Mouse (Mus musculus): ENCODE results near the gene Cd8b1.

- TF ChIP-seq CTCF (IDR thresholded peaks at IDR 0.05; ENCODE audit: borderline replicate concordance, insufficient read depth, low read depth, low read length) = no peak
- no peak for TF ChIP-seq POLR2A (IDR thresholded peaks at IDR 0.05; ENCODE audit: borderline replicate concordance, insufficient read depth, low read length)
These were observed 48.0 kb upstream of the Cd8b1 start for GRCm38 (mm10) chr6:71274621-71275020.

Measured in cerebellum, adult 2 months (tissue).